Comparison of ENCODE assay signal across 11 mouse cellular contexts in the genomic region with DNA sequence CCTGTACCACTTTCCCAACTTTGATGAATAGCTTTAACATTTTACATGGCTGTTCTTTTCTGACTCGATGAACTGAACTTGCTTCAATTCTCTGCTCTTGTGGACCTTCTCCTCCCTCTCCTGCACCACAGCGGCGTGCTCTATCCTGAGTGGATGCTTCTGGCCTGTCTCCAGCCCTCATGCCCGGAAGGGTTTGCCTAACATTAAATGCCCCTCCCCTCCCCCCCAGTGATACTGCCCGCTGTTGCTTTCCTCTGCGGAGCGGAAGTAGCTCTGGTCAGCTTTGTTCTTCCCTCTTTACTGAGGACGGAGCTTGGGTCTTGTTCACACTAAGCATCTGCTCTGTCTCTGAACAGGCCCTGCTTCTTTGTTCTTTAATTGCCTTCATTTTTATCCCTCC. TPM values are rescaled to one million over a fixed set of nuclear protein-coding genes. Genes with fewer than 3 reads are reported as not detected.
DNase-seq lines count a peak whose midpoint lies in the region; ATAC-seq and TF ChIP-seq lines count a peak whose summit lies in the region.
"Had no signal": no experiment of that assay in that cellular context is flagged by ENCODE, and none has a peak within 500 bp of the region (broad histone marks: within the 10 kb centered on the region; RNA-seq: fewer than 3 reads in every experiment).

No protein-coding gene starts in this region.

- H3K4me1 ChIP-seq in hindbrain, embryonic 11.5 days (replicated peaks; ENCODE audit: control insufficient read depth, insufficient read depth, low read length), result peaks cover 14% of the 10 kb centered on the region
- peaks cover 10% of the 10 kb centered on the region for H3K4me1 ChIP-seq in hindbrain, embryonic 16.5 days (ENCODE audit: control insufficient read depth, insufficient read depth, low read depth, low read length)
- peaks cover 82% of the 10 kb centered on the region for H3K4me1 ChIP-seq in E14TG2a.4 (replicated peaks; ENCODE audit: low read depth, low read length)
- peaks cover 75% of the 10 kb centered on the region for H3K4me1 ChIP-seq in forebrain, embryonic 12.5 days
- no peaks in the 10 kb centered on the region for H3K4me1 ChIP-seq in lung, postnatal 0 days (ENCODE audit: insufficient read depth, low read depth, low read length)

- H3K4me3 ChIP-seq in hindbrain, embryonic 11.5 days (ENCODE audit: low read depth, low read length), result no peak overlapping the region
- no peak overlapping the region for H3K4me3 ChIP-seq in hindbrain, embryonic 16.5 days (ENCODE audit: low read length)
- peak overlapping the region; percentile 32 for H3K4me3 ChIP-seq in E14TG2a.4 (replicated peaks; ENCODE audit: low read length)
- H3K4me3 ChIP-seq in forebrain, embryonic 12.5 days (replicated peaks), result no peak overlapping the region
- no peak overlapping the region for H3K4me3 ChIP-seq in lung, postnatal 0 days (ENCODE audit: low read depth, low read length)
- H3K4me3 ChIP-seq: layer of hippocampus, adult 2 months; limb, embryonic 13.5 days had no signal

- H3K9me3 ChIP-seq in hindbrain, embryonic 11.5 days (ENCODE audit: control insufficient read depth, low read length), result no peaks in the 10 kb centered on the region
- no peaks in the 10 kb centered on the region for H3K9me3 ChIP-seq in hindbrain, embryonic 16.5 days (ENCODE audit: control insufficient read depth, low read length)
- H3K9me3 ChIP-seq in E14TG2a.4 (ENCODE audit: low read length), result no peaks in the 10 kb centered on the region
- H3K9me3 ChIP-seq in forebrain, embryonic 12.5 days, result no peaks in the 10 kb centered on the region
- H3K9me3 ChIP-seq in lung, postnatal 0 days (ENCODE audit: low read length), result no peaks in the 10 kb centered on the region
- H3K9me3 ChIP-seq: limb, embryonic 13.5 days had no signal

- no peak for ATAC-seq in hindbrain, embryonic 11.5 days (ENCODE audit: low FRiP score)
- ATAC-seq in hindbrain, embryonic 16.5 days, result no peak
- ATAC-seq in forebrain, embryonic 12.5 days (ENCODE audit: low FRiP score), result peak; percentile 34; the same call in 1 of the 2 replicates
- ATAC-seq in lung, postnatal 0 days, result peak; percentile 70

- DNase-seq in hindbrain, embryonic 11.5 days (ENCODE audit: low spot score), result no peak
- DNase-seq in lung, postnatal 0 days (ENCODE audit: low spot score), result peak; percentile 17
- no peak for DNase-seq in yolk sac, embryonic 10.5 days (ENCODE audit: low spot score)
- no peak for DNase-seq in gastrocnemius, adult 8-10 months (ENCODE audit: low spot score in 2 of 2)
- no peak for DNase-seq in natural killer cell, adult 2 months (ENCODE audit: low spot score in 2 of 2)

- no peaks in the 10 kb centered on the region for H3K27me3 ChIP-seq in hindbrain, embryonic 11.5 days (ENCODE audit: control insufficient read depth, insufficient read depth, low read length)
- H3K27me3 ChIP-seq in hindbrain, embryonic 16.5 days (replicated peaks; ENCODE audit: control insufficient read depth, insufficient read depth, low read length), result no peaks in the 10 kb centered on the region
- H3K27me3 ChIP-seq in E14TG2a.4 (ENCODE audit: insufficient read depth, low read length), result no peaks in the 10 kb centered on the region
- H3K27me3 ChIP-seq in forebrain, embryonic 12.5 days, result no peaks in the 10 kb centered on the region
- no peaks in the 10 kb centered on the region for H3K27me3 ChIP-seq in lung, postnatal 0 days (replicated peaks; ENCODE audit: insufficient read depth, low read length)
- H3K27me3 ChIP-seq: limb, embryonic 13.5 days had no signal

- 57% methylated on average over 8 of the region's 8 CpGs for WGBS in hindbrain, embryonic 11.5 days
- 32% methylated on average over 8 of the region's 8 CpGs for WGBS in hindbrain, embryonic 16.5 days
- WGBS in forebrain, embryonic 12.5 days, result 53% methylated on average over 8 of the region's 8 CpGs
- WGBS in lung, postnatal 0 days, result 64% methylated on average over 8 of the region's 8 CpGs

- no peak overlapping the region for H3K27ac ChIP-seq in hindbrain, embryonic 11.5 days (ENCODE audit: low read depth, low read length)
- H3K27ac ChIP-seq in hindbrain, embryonic 16.5 days (ENCODE audit: low read depth, low read length), result no peak overlapping the region
- peak overlapping the region; percentile 61 for H3K27ac ChIP-seq in forebrain, embryonic 12.5 days
- no peak overlapping the region for H3K27ac ChIP-seq in lung, postnatal 0 days (ENCODE audit: low read length)
- H3K27ac ChIP-seq: layer of hippocampus, adult 2 months; limb, embryonic 13.5 days had no signal

- TF ChIP-seq CTCF in E14TG2a.4 (conservative IDR thresholded peaks at IDR 0.05; ENCODE audit: low read length), result no peak
- TF ChIP-seq CTCF in lung, postnatal 0 days (IDR thresholded peaks at IDR 0.05), result no peak

- no peaks in the 10 kb centered on the region for H3K36me3 ChIP-seq in hindbrain, embryonic 11.5 days (ENCODE audit: control insufficient read depth, insufficient read depth, low read length)
- H3K36me3 ChIP-seq in hindbrain, embryonic 16.5 days (ENCODE audit: control insufficient read depth, insufficient read depth, low read length), result no peaks in the 10 kb centered on the region
- H3K36me3 ChIP-seq in E14TG2a.4 (ENCODE audit: insufficient read depth, low read length), result peaks cover 41% of the 10 kb centered on the region
- peaks cover 2% of the 10 kb centered on the region; the same call in 1 of the 2 replicates for H3K36me3 ChIP-seq in forebrain, embryonic 12.5 days (replicated peaks)
- H3K36me3 ChIP-seq in lung, postnatal 0 days (ENCODE audit: insufficient read depth, low read length), result no peaks in the 10 kb centered on the region

- no peak for TF ChIP-seq EP300 in lung, postnatal 0 days (IDR thresholded peaks at IDR 0.05)

- H3K4me2 ChIP-seq in hindbrain, embryonic 11.5 days (replicated peaks; ENCODE audit: low read depth, low read length), result no peak overlapping the region
- H3K4me2 ChIP-seq in hindbrain, embryonic 16.5 days (ENCODE audit: low read length), result no peak overlapping the region
- H3K4me2 ChIP-seq in forebrain, embryonic 12.5 days, result no peak overlapping the region
- no peak overlapping the region for H3K4me2 ChIP-seq in lung, postnatal 0 days (replicated peaks; ENCODE audit: low read depth, low read length)
- H3K4me2 ChIP-seq: heart, embryonic 11.5 days; limb, embryonic 13.5 days had no signal

- H3K9ac ChIP-seq in hindbrain, embryonic 11.5 days (ENCODE audit: low read depth, low read length), result 0 out of 2 replicates have a peak overlapping the region, but pooled peaks have one; percentile 11
- no peak overlapping the region for H3K9ac ChIP-seq in hindbrain, embryonic 16.5 days (ENCODE audit: low read depth, low read length)
- no peak overlapping the region for H3K9ac ChIP-seq in forebrain, embryonic 12.5 days
- no peak overlapping the region for H3K9ac ChIP-seq in lung, postnatal 0 days (replicated peaks; ENCODE audit: low read depth)
- H3K9ac ChIP-seq: limb, embryonic 13.5 days had no signal

RNA-seq across cellular contexts. Expression of gene Vapb, which starts 34.4 kb away (rescaled TPM):
- 16.1 and 18.1 TPM in 2 replicates for polyA plus RNA-seq in hindbrain, embryonic 11.5 days (2014; fragmentation: Nextera tagmentation; extraction: Ambion mirVana)
- polyA plus RNA-seq in hindbrain, embryonic 16.5 days (2015; fragmentation: Nextera tagmentation; extraction: Ambion mirVana), result 16.3 and 22.1 TPM in 2 replicates
- polyA plus RNA-seq in forebrain, embryonic 12.5 days (2016; fragmentation: Nextera tagmentation; extraction: Ambion mirVana), result 11.0 and 13.8 TPM in 2 replicates
- polyA plus RNA-seq in lung, postnatal 0 days (2015; fragmentation: Nextera tagmentation; extraction: Ambion mirVana), result 12.4 and 12.9 TPM in 2 replicates
- 100 to 1,000 TPM; 158 to 197 (median 180) TPM for total RNA-seq in gastrocnemius, adult 8-10 months (2022)

RNA-seq across cellular contexts. Expression of gene 1700010B08Rik, which starts 52.5 kb away (rescaled TPM):
- not detected in 2 replicates for polyA plus RNA-seq in hindbrain, embryonic 11.5 days (2014; fragmentation: Nextera tagmentation; extraction: Ambion mirVana)
- not detected in 2 replicates for polyA plus RNA-seq in hindbrain, embryonic 16.5 days (2015; fragmentation: Nextera tagmentation; extraction: Ambion mirVana)
- polyA plus RNA-seq in forebrain, embryonic 12.5 days (2016; fragmentation: Nextera tagmentation; extraction: Ambion mirVana), result not detected in 2 replicates
- polyA plus RNA-seq in lung, postnatal 0 days (2015; fragmentation: Nextera tagmentation; extraction: Ambion mirVana), result 0.13 TPM in 1 of 2 replicates, not detected in the other
- not detected for total RNA-seq in gastrocnemius, adult 8-10 months (2022)
- total RNA-seq: layer of hippocampus, adult 2 months had no signal
- polyA plus RNA-seq: heart, embryonic 11.5 days; limb, embryonic 13.5 days had no signal

Comparison
In these comparisons a context has a peak if more than half of its experiments do, and no peak if none do; other contexts are left out.
1. ATAC-seq: peak in forebrain, embryonic 12.5 days (single experiment) and lung, postnatal 0 days (single experiment); none in hindbrain, embryonic 11.5 days (single experiment) and hindbrain, embryonic 16.5 days (single experiment).